Mouse (Mus musculus): ENCODE measurements at regions not wholly inside any gene's neighbourhood (a gene's known extent, or its start where the extent isn't known, plus 50 kb on each side); places are given as distances from the start of the nearest gene placed in this dataset.

- TF ChIP-seq POLR2A (IDR thresholded peaks at IDR 0.05; ENCODE audit: low read depth, low read length): no peak
- no peak for TF ChIP-seq CTCF (IDR thresholded peaks at IDR 0.05; ENCODE audit: extremely low read depth, insufficient read depth, insufficient read length, insufficient replicate concordance)
These were observed 103.1 kb upstream of the Ccdc54 start for GRCm38 (mm10) chr16:50694045-50694444.
